Mouse (Mus musculus) forebrain, embryonic 16.5 days (tissue): Measurements from ENCODE around the gene Oxct2a. TPM values are rescaled to one million over a fixed set of nuclear protein-coding genes. Genes with fewer than 3 reads are reported as not detected.
"Not testable (repeated sequence)": the region's sequence is repeated elsewhere in the genome, so short reads cannot be mapped to it uniquely, and the experiment has no call there.

Experiments
- ATAC-seq: fragments of 200-750 bp; cut with Nextera tagmentation; 2 replicates; pipeline ENCODE4 v1.8.0; 2017; ENCODE audit warnings: mild to moderate bottlenecking, moderate library complexity
- H3K27ac ChIP-seq: fragments of 300-500 bp; sonication (generic); 2 replicates; pipeline ENCODE4 v1.5.1; 2014; ENCODE audit warnings: low read length, control low read depth
- H3K27me3 ChIP-seq: fragments of 300-500 bp; sonication (generic); replicated peaks from 2 replicates; pipeline ENCODE4 v1.6.1; 2014; ENCODE audit warnings: low read length; ENCODE audit not compliant: control insufficient read depth, insufficient read depth
- H3K36me3 ChIP-seq: fragments of 300-500 bp; sonication (generic); 2 replicates; pipeline ENCODE4 v1.6.1; 2014; ENCODE audit not compliant: control insufficient read depth, insufficient read depth
- H3K4me1 ChIP-seq: fragments of 300-500 bp; sonication (generic); replicated peaks from 2 replicates; pipeline ENCODE4 v1.6.1; 2014; ENCODE audit warnings: low read length; ENCODE audit not compliant: control insufficient read depth, insufficient read depth
- H3K4me2 ChIP-seq: fragments of 300-500 bp; sonication (generic); 2 replicates; pipeline ENCODE4 v1.6.1; 2014; ENCODE audit warnings: mild to moderate bottlenecking, low read length, control low read depth
- H3K4me3 ChIP-seq: fragments of 300-500 bp; sonication (generic); replicated peaks from 2 replicates; pipeline ENCODE4 v1.5.1; 2014; ENCODE audit warnings: mild to moderate bottlenecking, low read length, control low read depth
- H3K9ac ChIP-seq: fragments of 300-500 bp; sonication (generic); replicated peaks from 2 replicates; pipeline ENCODE4 v1.6.1; 2014; ENCODE audit warnings: low read depth, low read length, control low read depth
- H3K9me3 ChIP-seq: fragments of 300-500 bp; sonication (generic); 2 replicates; pipeline ENCODE4 v1.6.1; 2016; ENCODE audit warnings: low read length; ENCODE audit not compliant: control insufficient read depth
- WGBS: fragments of 180-500 bp; shearing (Covaris S2); extraction: QIAGEN DNeasy Blood & Tissue Kit; methylation state at CpG from one replicate; pipeline ENCODE4 v1.1.7; 2014; 5-methylcytosine and 5-hydroxymethylcytosine counted together
- polyA plus RNA-seq: library from polyadenylated mRNA; unstranded; fragments of >200 nt; fragmentation: Nextera tagmentation; extraction: Ambion mirVana; gene quantifications from 2 replicates; pipeline ENCODE4 v1.2.1, GENCODE M21; 2015

The Oxct2a gene
- polyA plus RNA-seq, 1 experiment from 2014 or later = not detected

DNA sequence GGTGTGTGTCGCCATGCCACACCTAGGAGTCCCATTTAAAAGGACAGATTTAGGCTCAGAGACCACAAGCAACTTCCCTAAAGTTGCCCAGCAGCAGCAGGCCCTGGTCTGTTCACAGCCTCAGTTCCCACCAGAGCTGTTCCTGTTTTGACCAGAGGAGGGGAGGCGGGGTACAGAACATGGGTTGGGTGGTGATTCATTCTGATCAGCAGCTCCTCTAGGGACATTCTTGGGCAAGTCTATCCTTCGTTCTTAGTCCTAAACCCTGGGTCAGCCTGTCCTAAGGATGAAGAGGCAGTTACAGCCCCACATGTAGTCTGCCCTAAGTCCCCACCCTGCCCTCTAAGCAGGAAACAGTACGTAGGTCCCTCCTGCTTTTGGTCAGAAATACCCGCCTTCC is 16.8 kb upstream of the Oxct2a start:
- Histone ChIP-seq H3K9ac (no peak overlapping the region), H3K27me3 (peaks cover 36% of the 10 kb centered on the region), H3K36me3 (no peaks in the 10 kb centered on the region), H3K27ac (no peak overlapping the region), H3K4me2 (no peak overlapping the region), H3K4me1 (peaks cover 10% of the 10 kb centered on the region), H3K9me3 (no peaks in the 10 kb centered on the region), H3K4me3 (no peak overlapping the region)
- no peak for ATAC-seq
- 73% methylated on average over 5 of the region's 5 CpGs for WGBS

DNA sequence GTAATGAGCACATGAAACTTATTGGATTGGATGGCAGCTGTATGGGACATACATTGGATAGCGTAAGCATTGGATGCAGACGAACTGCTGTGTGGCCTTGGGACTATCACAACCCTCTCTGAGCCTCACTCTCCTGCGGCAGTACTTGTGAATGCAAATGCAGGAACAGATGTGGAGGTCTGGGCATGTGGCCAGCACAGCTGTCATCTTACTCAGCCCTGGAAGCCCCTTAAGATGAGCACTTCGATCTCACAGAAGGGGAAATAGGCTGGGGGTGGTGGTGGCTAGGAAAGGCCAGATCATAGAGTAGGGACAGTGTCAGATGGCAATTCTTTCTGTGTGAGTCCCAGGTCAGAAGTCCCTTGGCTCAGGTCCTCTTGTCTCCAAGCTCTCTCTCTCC is 14.3 kb upstream of the Oxct2a start:
- Histone ChIP-seq H3K36me3 (no peaks in the 10 kb centered on the region), H3K4me3 (no peak overlapping the region), H3K9ac (no peak overlapping the region), H3K27me3 (peaks cover 25% of the 10 kb centered on the region), H3K4me1 (peaks cover 5% of the 10 kb centered on the region), H3K9me3 (no peaks in the 10 kb centered on the region), H3K4me2 (no peak overlapping the region), H3K27ac (no peak overlapping the region)
- WGBS = 70% methylated on average over 4 of the region's 4 CpGs
- ATAC-seq = no peak

DNA sequence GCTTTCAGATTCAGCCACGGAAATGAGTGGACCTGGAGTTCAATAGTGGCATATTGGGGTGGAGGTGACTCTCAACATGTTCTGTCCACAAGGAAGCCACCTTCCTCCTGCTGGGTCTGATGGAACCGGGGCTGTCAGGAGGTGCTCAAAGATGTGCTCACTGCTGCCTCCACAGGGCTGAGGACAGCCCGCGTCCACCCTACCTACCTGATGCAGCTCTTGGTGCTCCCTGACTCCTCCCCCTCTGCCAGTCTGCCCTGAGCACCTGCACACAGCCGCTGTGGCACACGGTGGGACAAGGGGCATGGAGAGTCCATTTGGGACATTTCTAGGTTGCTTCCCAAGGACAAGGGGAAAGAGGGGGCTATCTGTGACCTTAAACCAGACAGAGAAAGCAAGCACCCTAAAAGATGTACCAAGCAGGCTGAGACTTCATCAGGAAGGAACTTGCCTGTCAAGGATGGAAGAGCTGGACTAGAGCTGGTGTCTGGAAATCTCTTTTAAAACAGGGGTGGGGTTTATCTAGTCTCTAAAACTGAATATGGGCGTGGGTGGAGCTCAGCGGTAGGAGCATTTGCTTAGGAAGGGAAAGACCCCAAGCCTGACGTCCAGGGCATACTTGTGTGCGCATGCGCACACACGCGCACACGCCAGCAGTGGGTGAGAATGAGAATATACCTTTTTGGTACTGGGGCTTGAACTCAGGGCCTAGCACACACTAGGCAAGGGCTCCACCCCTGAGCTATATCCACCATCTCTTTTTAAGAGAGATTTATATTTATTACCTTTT is 12.6 kb upstream of the Oxct2a start:
- peaks cover 9% of the 10 kb centered on the region for H3K27me3 ChIP-seq
- H3K9ac ChIP-seq = no peak overlapping the region
- ATAC-seq = no peak
- H3K4me2 ChIP-seq = no peak overlapping the region
- no peaks in the 10 kb centered on the region for H3K36me3 ChIP-seq
- no peaks in the 10 kb centered on the region for H3K4me1 ChIP-seq
- H3K9me3 ChIP-seq = no peaks in the 10 kb centered on the region
- no peak overlapping the region for H3K4me3 ChIP-seq
- no peak overlapping the region for H3K27ac ChIP-seq
- 66% methylated on average over 14 of the region's 14 CpGs for WGBS

DNA sequence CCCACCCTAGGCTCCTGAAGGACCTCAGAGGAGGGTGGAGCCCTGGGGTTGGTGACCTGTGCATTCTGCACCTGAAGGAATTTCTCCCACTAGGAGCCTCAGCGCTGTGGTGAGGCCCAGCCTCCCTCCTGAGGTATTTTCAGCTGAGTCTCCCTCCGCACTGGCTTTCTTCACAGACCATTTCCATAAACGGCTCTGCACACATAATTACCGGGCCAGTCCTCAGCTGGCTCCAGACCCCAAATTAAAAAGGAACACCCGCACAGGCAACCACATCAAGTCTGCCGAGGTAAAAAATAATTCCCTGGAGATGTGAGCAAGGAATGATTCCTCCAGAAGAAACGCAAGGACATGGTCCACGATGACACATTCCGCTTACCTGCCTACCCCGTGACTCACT is 11.8 kb upstream of the Oxct2a start:
- 77% methylated on average over 10 of the region's 10 CpGs for WGBS
- H3K4me3 ChIP-seq, H3K4me2 ChIP-seq, H3K9me3 ChIP-seq, H3K36me3 ChIP-seq, H3K4me1 ChIP-seq, H3K27me3 ChIP-seq, ATAC-seq, H3K27ac ChIP-seq, H3K9ac ChIP-seq: not testable (repeated sequence)

DNA sequence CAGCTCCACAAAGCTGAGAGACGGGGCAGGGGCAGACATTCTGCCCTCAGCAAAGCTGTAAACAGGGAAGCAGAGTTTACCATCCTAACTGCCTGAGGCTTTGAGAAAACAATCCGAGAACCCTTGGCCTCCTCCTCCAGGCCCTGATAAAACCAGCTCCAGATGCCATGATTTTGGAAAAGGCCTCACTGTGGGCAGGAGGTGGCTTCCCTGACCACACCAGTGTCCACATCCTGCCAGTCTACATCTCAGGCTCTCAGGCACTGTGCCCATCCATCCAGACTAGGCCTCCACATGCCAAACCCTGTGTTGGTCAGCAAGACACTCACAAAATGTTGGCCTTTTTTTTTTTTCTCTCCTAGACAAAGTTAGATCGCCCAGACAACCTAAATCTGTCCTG is 10.7 kb upstream of the Oxct2a start:
- no peak for ATAC-seq
- H3K27me3 ChIP-seq = no peaks in the 10 kb centered on the region

DNA sequence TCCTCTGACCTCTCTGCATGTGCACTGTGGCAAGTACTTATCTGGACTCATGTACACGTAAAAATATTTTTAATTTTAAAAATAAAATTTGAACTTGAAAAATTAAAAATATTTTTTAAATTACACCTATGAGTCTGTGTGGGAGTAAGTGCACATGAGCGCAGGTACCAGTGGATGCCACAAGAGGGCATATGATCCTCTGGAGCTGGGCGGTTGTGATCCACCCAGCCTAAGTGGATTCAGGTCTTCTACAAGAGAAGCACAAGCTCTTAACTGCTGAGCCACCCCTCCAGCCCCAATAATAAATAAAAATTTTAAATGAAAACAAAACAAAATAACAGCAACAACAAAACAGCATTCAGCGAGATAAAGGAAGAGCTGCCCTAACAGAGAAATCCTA is 9.7 kb upstream of the Oxct2a start:
- Histone ChIP-seq H3K4me3 (no peak overlapping the region), H3K27ac (no peak overlapping the region), H3K36me3 (no peaks in the 10 kb centered on the region), H3K9ac (no peak overlapping the region), H3K4me2 (no peak overlapping the region), H3K4me1 (no peaks in the 10 kb centered on the region), H3K27me3 (no peaks in the 10 kb centered on the region), H3K9me3 (no peaks in the 10 kb centered on the region)
- no peak for ATAC-seq
- 96% methylated on average over 4 of the region's 4 CpGs for WGBS

More for the DNA sequence above, 10.7 kb upstream of the Oxct2a start:
- H3K9me3 ChIP-seq = no peaks in the 10 kb centered on the region
- no peak overlapping the region for H3K4me3 ChIP-seq
- no peak overlapping the region for H3K4me2 ChIP-seq
- WGBS = 79% methylated on average over 3 of the region's 3 CpGs
- no peak overlapping the region for H3K27ac ChIP-seq
- no peaks in the 10 kb centered on the region for H3K4me1 ChIP-seq
- no peaks in the 10 kb centered on the region for H3K36me3 ChIP-seq
- no peak overlapping the region for H3K9ac ChIP-seq

DNA sequence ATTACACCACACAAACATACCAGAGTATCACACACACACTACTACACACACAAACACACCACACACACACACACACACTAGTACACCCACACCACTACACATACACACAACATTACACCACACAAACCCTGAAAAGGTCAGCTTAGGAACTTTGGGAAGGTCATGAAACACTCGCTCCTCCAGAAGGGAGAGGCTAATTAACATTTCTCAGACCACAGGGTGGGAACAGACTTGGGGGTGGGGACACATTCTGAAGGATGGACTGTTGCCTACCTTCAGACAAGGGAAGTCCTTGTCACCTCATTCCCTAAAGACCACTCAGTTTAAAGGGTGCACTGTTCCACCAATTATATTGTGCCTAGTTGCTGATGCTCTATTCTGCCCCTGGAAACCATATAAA is 8.5 kb upstream of the Oxct2a start:
- not testable (repeated sequence) for H3K27ac ChIP-seq, H3K4me3 ChIP-seq, ATAC-seq, H3K4me2 ChIP-seq, H3K36me3 ChIP-seq, H3K9me3 ChIP-seq, H3K4me1 ChIP-seq, H3K27me3 ChIP-seq, H3K9ac ChIP-seq
- 82% methylated on average over 1 of the region's 1 CpGs for WGBS

DNA sequence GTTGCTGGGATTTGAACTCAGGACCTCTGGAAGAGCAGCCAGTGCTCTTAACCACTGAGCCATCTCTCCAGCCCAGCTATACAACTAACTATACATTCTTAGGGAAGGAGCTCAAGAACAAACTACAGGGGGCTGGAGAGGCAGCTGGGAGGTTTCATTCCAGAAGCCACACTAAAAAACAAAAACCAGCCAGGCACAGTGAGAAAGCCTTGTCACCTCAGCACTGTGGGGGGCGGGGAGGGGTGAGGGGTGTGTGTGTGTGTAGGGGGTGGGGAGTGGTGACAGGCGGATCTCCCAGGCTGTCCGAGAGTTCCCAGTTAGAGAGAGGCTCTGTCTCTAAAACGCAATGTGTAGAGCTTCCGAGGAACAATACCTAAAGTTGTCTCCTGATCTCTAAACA is 7.9 kb upstream of the Oxct2a start:
- H3K27me3 ChIP-seq = no peaks in the 10 kb centered on the region
- H3K36me3 ChIP-seq = no peaks in the 10 kb centered on the region
- H3K4me3 ChIP-seq = no peak overlapping the region
- no peak overlapping the region for H3K27ac ChIP-seq
- H3K9ac ChIP-seq = no peak overlapping the region
- 64% methylated on average over 5 of the region's 5 CpGs for WGBS
- no peaks in the 10 kb centered on the region for H3K9me3 ChIP-seq
- H3K4me1 ChIP-seq = no peaks in the 10 kb centered on the region
- ATAC-seq = no peak
- H3K4me2 ChIP-seq = no peak overlapping the region

DNA sequence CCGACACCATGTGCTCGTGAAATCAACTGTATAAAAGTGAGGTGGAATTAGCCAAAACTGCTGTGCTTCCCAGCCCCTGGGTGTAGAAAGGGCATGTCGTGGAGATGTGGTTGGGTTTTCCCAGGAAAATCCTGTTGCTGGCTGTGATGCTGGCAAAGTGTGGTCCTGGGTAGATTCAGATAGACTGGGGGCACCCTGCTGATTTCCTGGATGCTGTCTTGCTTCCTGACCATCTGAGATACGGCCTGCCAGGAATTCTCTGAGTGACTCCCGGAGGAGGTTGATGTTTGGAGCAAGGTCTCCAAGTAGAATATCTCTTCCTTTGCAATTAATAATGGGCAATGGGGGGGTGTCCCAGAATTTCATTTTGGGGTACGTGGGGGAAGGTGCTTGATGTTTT is 5.5 kb upstream of the Oxct2a start:
- Histone ChIP-seq H3K36me3 (no peaks in the 10 kb centered on the region), H3K4me3 (no peak overlapping the region), H3K4me2 (no peak overlapping the region), H3K9me3 (no peaks in the 10 kb centered on the region), H3K9ac (no peak overlapping the region), H3K4me1 (no peaks in the 10 kb centered on the region), H3K27me3 (no peaks in the 10 kb centered on the region), H3K27ac (no peak overlapping the region)
- no peak for ATAC-seq
- WGBS = 72% methylated on average over 6 of the region's 6 CpGs

DNA sequence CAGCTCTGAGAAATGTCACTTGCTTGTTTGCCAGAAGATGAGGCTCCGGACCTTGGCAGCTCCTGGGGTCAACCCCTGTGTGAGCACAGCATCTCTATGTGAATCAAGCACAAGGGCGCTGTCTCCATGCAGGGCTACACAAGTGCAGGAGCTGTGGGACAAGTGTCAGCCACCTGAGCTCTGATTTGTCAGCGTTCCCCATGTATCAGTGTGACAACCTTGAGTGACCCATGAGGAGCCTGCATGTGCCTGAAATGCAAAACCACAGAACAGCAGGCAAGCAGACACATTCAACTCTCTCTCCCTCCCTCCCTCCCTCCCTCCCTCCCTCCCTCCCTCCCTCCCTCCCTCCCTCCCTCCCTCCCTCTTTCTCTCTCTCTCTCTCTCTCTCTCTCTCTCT is 4.2 kb upstream of the Oxct2a start:
- H3K27me3 ChIP-seq = peaks cover 4% of the 10 kb centered on the region
- H3K4me1 ChIP-seq = no peaks in the 10 kb centered on the region
- H3K36me3 ChIP-seq = no peaks in the 10 kb centered on the region
- H3K4me2 ChIP-seq = no peak overlapping the region
- no peak for ATAC-seq
- no peak overlapping the region for H3K27ac ChIP-seq
- no peak overlapping the region for H3K4me3 ChIP-seq
- no peak overlapping the region for H3K9ac ChIP-seq
- WGBS = 68% methylated on average over 3 of the region's 3 CpGs
- H3K9me3 ChIP-seq = no peaks in the 10 kb centered on the region
